Mouse (Mus musculus) bone marrow, adult 2 months (tissue): Measurements from ENCODE around the gene Rnf5.

Experiments used
- CTCF ChIP-seq: fragments of 200-500 bp; IDR thresholded peaks from 2 replicates; pipeline ENCODE4 v1.5.1; 2011; ENCODE audit warnings: low read length, control low read depth; ENCODE audit not compliant: control insufficient read depth, insufficient read depth
- POLR2A ChIP-seq: fragments of 200-500 bp; IDR thresholded peaks from 2 replicates; pipeline ENCODE4 v1.6.1; 2011; ENCODE audit warnings: low read depth, mild to moderate bottlenecking, control low read depth, low read length, borderline replicate concordance; ENCODE audit not compliant: control insufficient read depth

GRCm38 (mm10) chr17:34631647-34632046 is 28.2 kb upstream of the Rnf5 start:
- no peak for TF ChIP-seq POLR2A
- no peak for TF ChIP-seq CTCF
